Mouse (Mus musculus) MEL (cell line): ENCODE results near the gene Grik4. TPM values are rescaled to one million over a fixed set of nuclear protein-coding genes. Genes with fewer than 3 reads are reported as not detected.

ENCODE experiments used
- DNase-seq: peaks from one replicate; pipeline ENCODE4 v3.0.0; 2011; ENCODE audit warnings: low read depth, low spot score
- H3K27ac ChIP-seq: 2 replicates; pipeline ENCODE4 v1.5.1; 2012; ENCODE audit warnings: low read depth, mild to moderate bottlenecking, control low read depth, low read length, moderate library complexity; ENCODE audit not compliant: control insufficient read depth
- H3K27me3 ChIP-seq, 2 experiments: fragments of 150-350 bp in 1 of 2; sonication (generic) in 1 of 2; 2 replicates each; pipeline ENCODE4 v1.6.1; 2012; ENCODE audit warnings: low read length in 2 of 2, mild to moderate bottlenecking in 2 of 2, improper control_type of control experiment in 1 of 2, moderate library complexity in 1 of 2; ENCODE audit not compliant: insufficient read depth in 2 of 2, control insufficient read depth in 1 of 2
- H3K36me3 ChIP-seq, 2 experiments: 2 replicates each; pipeline ENCODE4 v1.6.1; 2012 to 2014; ENCODE audit warnings: low read length in 2 of 2, improper control_type of control experiment in 1 of 2, inconsistent platforms in 1 of 2, mild to moderate bottlenecking in 1 of 2; ENCODE audit not compliant: insufficient read depth in 2 of 2, control insufficient read depth in 1 of 2
- H3K4me1 ChIP-seq, 2 experiments: fragments of 150-350 bp in 1 of 2; sonication (generic) in 1 of 2; 2 replicates each; pipeline ENCODE4 v1.6.1; 2012; ENCODE audit warnings: low read length in 2 of 2, improper control_type of control experiment in 1 of 2, mild to moderate bottlenecking in 1 of 2; ENCODE audit not compliant: insufficient read depth in 2 of 2, control insufficient read depth in 1 of 2
- H3K4me3 ChIP-seq, 2 experiments: fragments of 150-350 bp in 1 of 2; sonication (generic) in 1 of 2; 2 replicates each; pipeline ENCODE4 v1.5.1; 2012; ENCODE audit warnings: low read depth in 2 of 2, low read length in 2 of 2, mild to moderate bottlenecking in 2 of 2, moderate library complexity in 2 of 2, control low read depth in 1 of 2, improper control_type of control experiment in 1 of 2; ENCODE audit not compliant: control insufficient read depth in 1 of 2, insufficient read depth in 1 of 2
- H3K79me2 ChIP-seq: 2 replicates; pipeline ENCODE4 v1.6.1; 2012; ENCODE audit warnings: mild to moderate bottlenecking, low read length, moderate library complexity; ENCODE audit not compliant: control insufficient read depth, poor library complexity, insufficient read depth
- H3K9ac ChIP-seq: 2 replicates; pipeline ENCODE4 v1.6.1; 2012; ENCODE audit warnings: low read depth, mild to moderate bottlenecking, control low read depth, low read length, moderate library complexity; ENCODE audit not compliant: control insufficient read depth, poor library complexity, severe bottlenecking
- H3K9me3 ChIP-seq: fragments of 150-350 bp; sonication (generic); replicated peaks from 2 replicates; pipeline ENCODE4 v1.6.1; 2012; ENCODE audit warnings: mild to moderate bottlenecking, low read length, improper control_type of control experiment, moderate library complexity; ENCODE audit not compliant: insufficient read depth
- CHD1 ChIP-seq: IDR thresholded peaks from 2 replicates; pipeline ENCODE4 v1.6.1; 2012; ENCODE audit warnings: low read depth, mild to moderate bottlenecking, inconsistent platforms, low read length, improper control_type of control experiment
- CHD2 ChIP-seq: IDR thresholded peaks from 2 replicates; pipeline ENCODE4 v1.6.1; 2011; ENCODE audit warnings: low read length, improper control_type of control experiment
- E2F4 ChIP-seq: IDR thresholded peaks from 2 replicates; pipeline ENCODE4 v1.6.1; 2011; ENCODE audit warnings: low read depth, low read length, improper control_type of control experiment, borderline replicate concordance
- ELF1 ChIP-seq: IDR thresholded peaks from 2 replicates; pipeline ENCODE4 v1.6.1; 2014; ENCODE audit warnings: low read depth, mild to moderate bottlenecking, inconsistent platforms, low read length, improper control_type of control experiment, moderate library complexity
- ETS1 ChIP-seq: IDR thresholded peaks from 2 replicates; pipeline ENCODE4 v1.6.1; 2012; ENCODE audit warnings: low read depth, mild to moderate bottlenecking, inconsistent platforms, low read length, improper control_type of control experiment, moderate library complexity
- HCFC1 ChIP-seq: IDR thresholded peaks from 2 replicates; pipeline ENCODE4 v1.6.1; 2012; ENCODE audit warnings: low read depth, mild to moderate bottlenecking, inconsistent platforms, low read length, improper control_type of control experiment, moderate library complexity
- JUND ChIP-seq: IDR thresholded peaks from 2 replicates; pipeline ENCODE4 v1.6.1; 2011; ENCODE audit warnings: low read depth, mild to moderate bottlenecking, improper control_type of control experiment, low read length
- MAX ChIP-seq: IDR thresholded peaks from 2 replicates; pipeline ENCODE4 v1.6.1; 2011; ENCODE audit warnings: low read length, improper control_type of control experiment
- MAZ ChIP-seq: IDR thresholded peaks from 2 replicates; pipeline ENCODE4 v1.6.1; 2012; ENCODE audit warnings: low read depth, mild to moderate bottlenecking, inconsistent platforms, low read length, improper control_type of control experiment
- MEF2A ChIP-seq: IDR thresholded peaks from 2 replicates; pipeline ENCODE4 v1.6.1; 2014; ENCODE audit warnings: low read depth, mild to moderate bottlenecking, inconsistent platforms, low read length, improper control_type of control experiment; ENCODE audit not compliant: poor library complexity, insufficient replicate concordance, severe bottlenecking; ENCODE audit errors: extremely low read depth
- NRF1 ChIP-seq: IDR thresholded peaks from 2 replicates; pipeline ENCODE4 v1.6.1; 2014; ENCODE audit warnings: low read depth, mild to moderate bottlenecking, inconsistent platforms, low read length, improper control_type of control experiment, moderate library complexity; ENCODE audit not compliant: poor library complexity, insufficient read depth, severe bottlenecking
- POLR2A ChIP-seq, 2 experiments: IDR thresholded peaks; 2 replicates each; pipeline ENCODE4 v1.6.1; 2011 to 2012; ENCODE audit warnings: low read length in 2 of 2, mild to moderate bottlenecking in 2 of 2, control low read depth in 1 of 2, improper control_type of control experiment in 1 of 2, low read depth in 1 of 2, moderate library complexity in 1 of 2; ENCODE audit not compliant: control insufficient read depth in 1 of 2, insufficient read depth in 1 of 2, poor library complexity in 1 of 2
- POLR2AphosphoS2 ChIP-seq: IDR thresholded peaks from 2 replicates; pipeline ENCODE4 v1.6.1; 2011; ENCODE audit warnings: low read length, improper control_type of control experiment
- POLR2AphosphoS5 ChIP-seq: IDR thresholded peaks from 2 replicates; pipeline ENCODE4 v1.6.1; 2012; ENCODE audit warnings: low read depth, borderline replicate concordance, mild to moderate bottlenecking, inconsistent platforms, low read length, moderate library complexity, mixed read lengths
- RAD21 ChIP-seq: IDR thresholded peaks from 2 replicates; pipeline ENCODE4 v1.6.1; 2011; ENCODE audit warnings: mild to moderate bottlenecking, low read depth, low read length, improper control_type of control experiment
- SIN3A ChIP-seq: IDR thresholded peaks from 2 replicates; pipeline ENCODE4 v1.6.1; 2012; ENCODE audit warnings: low read length, improper control_type of control experiment, inconsistent platforms
- TBP ChIP-seq: IDR thresholded peaks from 2 replicates; pipeline ENCODE4 v1.8.0; 2011; ENCODE audit warnings: low read depth, low read length, improper control_type of control experiment
- TCF12 ChIP-seq: IDR thresholded peaks from 2 replicates; pipeline ENCODE4 v1.6.1; 2014; ENCODE audit warnings: low read depth, mild to moderate bottlenecking, inconsistent platforms, low read length, improper control_type of control experiment, moderate library complexity
- USF1 ChIP-seq: IDR thresholded peaks from 2 replicates; pipeline ENCODE4 v1.6.1; 2014; ENCODE audit warnings: low read depth, mild to moderate bottlenecking, inconsistent platforms, low read length, improper control_type of control experiment, moderate library complexity
- ZKSCAN1 ChIP-seq: IDR thresholded peaks from 2 replicates; pipeline ENCODE4 v1.6.1; 2012; ENCODE audit warnings: low read depth, mild to moderate bottlenecking, inconsistent platforms, low read length, improper control_type of control experiment, moderate library complexity
- ZMIZ1 ChIP-seq: IDR thresholded peaks from 2 replicates; pipeline ENCODE4 v1.6.1; 2012; ENCODE audit warnings: low read depth, mild to moderate bottlenecking, inconsistent platforms, low read length, improper control_type of control experiment, moderate library complexity
- polyA plus RNA-seq, 2 experiments: library from polyadenylated mRNA; stranded (reverse) in 1 of 2; unstranded in 1 of 2; fragments of >175 nt in 1 of 2; fragments of >200 nt in 1 of 2; gene quantifications; 2 replicates each; pipeline versions ENCODE4 v1.2.1 to v1.2.4; 2012; ENCODE audit warnings: low replicate concordance in 2 of 2, low read depth in 1 of 2; ENCODE audit not compliant: insufficient read length in 2 of 2, insufficient read depth in 1 of 2, missing spikeins in 1 of 2
- total RNA-seq: library from RNA; depleted of rRNA; stranded (reverse); fragments of 300-350 nt; gene quantifications from 2 replicates; pipeline ENCODE4 v1.2.3, GENCODE M21; 2012

Gene Grik4
- total and polyA plus RNA-seq, 3 experiments = 0.17 TPM; not detected in 2

GRCm38 (mm10) chr9:42872885-42873284 lies 71.4 kb downstream of the Grik4 start:
- Histone ChIP-seq H3K79me2 (no peaks in the 10 kb centered on the region), H3K27me3 (no peaks in the 10 kb centered on the region), H3K9me3 (no peaks in the 10 kb centered on the region), H3K9ac (no peak overlapping the region), H3K36me3 (no peaks in the 10 kb centered on the region), H3K27ac (no peak overlapping the region), H3K4me1 (no peaks in the 10 kb centered on the region), H3K4me3 (no peak overlapping the region)
- TF ChIP-seq MAX = no peak
- TF ChIP-seq TCF12 = no peak
- no peak for TF ChIP-seq TBP
- no peak for TF ChIP-seq ELF1
- no peak for TF ChIP-seq SIN3A
- no peak for TF ChIP-seq RAD21
- no peak for TF ChIP-seq CHD1
- TF ChIP-seq ZKSCAN1 = no peak
- no peak for TF ChIP-seq CHD2
- TF ChIP-seq NRF1 = no peak
- no peak for TF ChIP-seq POLR2AphosphoS5
- no peak for TF ChIP-seq E2F4
- no peak for TF ChIP-seq MAZ
- no peak for TF ChIP-seq POLR2AphosphoS2
- no peak for TF ChIP-seq HCFC1
- DNase-seq = no peak

- Histone ChIP-seq H3K4me1 (no peaks in the 10 kb centered on the region), H3K27me3 (no peaks in the 10 kb centered on the region), H3K4me3 (no peak overlapping the region), H3K79me2 (no peaks in the 10 kb centered on the region), H3K27ac (no peak overlapping the region), H3K36me3 (no peaks in the 10 kb centered on the region), H3K9me3 (no peaks in the 10 kb centered on the region), H3K9ac (no peak overlapping the region)
- DNase-seq = no peak
- no peak for TF ChIP-seq SIN3A
- no peak for TF ChIP-seq POLR2AphosphoS5
- no peak for TF ChIP-seq CHD1
- TF ChIP-seq JUND = no peak
- TF ChIP-seq USF1 = no peak
- no peak for TF ChIP-seq MEF2A
- no peak for TF ChIP-seq MAZ
- no peak for TF ChIP-seq POLR2A (IDR thresholded peaks at IDR 0.05; ENCODE audit: control insufficient read depth in 1 of 2, insufficient read depth in 1 of 2, low read depth in 1 of 2, low read length in 2 of 2, poor library complexity in 1 of 2)
- TF ChIP-seq ETS1 = no peak
- no peak for TF ChIP-seq ZMIZ1
- no peak for TF ChIP-seq POLR2AphosphoS2
- TF ChIP-seq TCF12 = no peak
Observed at GRCm38 (mm10) chr9:42871681-42872080, 72.6 kb downstream of the Grik4 start.
